Mouse (Mus musculus): ENCODE data around the gene Ctrl.

- no peak for TF ChIP-seq CTCF (IDR thresholded peaks at IDR 0.05; ENCODE audit: control insufficient read depth, insufficient read depth, insufficient read length)
- no peak for TF ChIP-seq MAX (IDR thresholded peaks at IDR 0.05)
- no peak for TF ChIP-seq MYOD1 (IDR thresholded peaks at IDR 0.05; ENCODE audit: control insufficient read depth, insufficient read length, low read depth)
- TF ChIP-seq FOSL1 (IDR thresholded peaks at IDR 0.05; ENCODE audit: insufficient read depth, low read length, poor library complexity, severe bottlenecking): no peak
- TF ChIP-seq USF1 (IDR thresholded peaks at IDR 0.05; ENCODE audit: low read depth): no peak
- no peak for TF ChIP-seq CEBPB (IDR thresholded peaks at IDR 0.05; ENCODE audit: low read depth)
- no peak for TF ChIP-seq MYOG (IDR thresholded peaks at IDR 0.05; ENCODE audit: control insufficient read depth, extremely low read depth, insufficient read length)
Observed at GRCm38 (mm10) chr8:105889756-105890465, 43.8 kb downstream of the Ctrl start.
